Mouse (Mus musculus): Measurements from ENCODE around the gene Trmt10a. TPM values are rescaled to one million over a fixed set of nuclear protein-coding genes. Genes with fewer than 3 reads are reported as not detected.
A peak's percentile ranks its signal among the peaks of the same experiment; 100 is the strongest.
"Not testable (repeated sequence)": the region's sequence is repeated elsewhere in the genome, so short reads cannot be mapped to it uniquely, and the experiment has no call there.

The Trmt10a gene
- polyA plus RNA-seq, 1 experiment from 2014 or later, result 8.8 TPM

DNA sequence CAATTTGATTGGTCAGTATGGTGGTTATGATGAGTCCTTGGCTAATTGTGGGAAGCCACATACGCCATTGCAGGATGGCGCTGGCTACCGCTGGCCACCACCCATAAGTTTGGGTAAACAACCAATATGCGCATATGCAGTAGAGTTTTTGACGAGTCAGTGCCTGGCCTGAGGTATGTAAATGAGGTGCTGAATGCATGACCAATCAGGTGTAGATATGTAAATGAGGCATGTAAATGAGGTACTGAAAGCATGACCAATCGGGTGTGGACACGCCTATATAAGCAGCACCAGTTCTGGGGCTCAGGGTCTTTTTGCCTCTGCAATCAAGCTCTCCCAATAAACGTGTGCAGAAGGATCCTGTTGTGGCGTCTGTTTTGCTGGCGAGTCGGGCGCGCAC lies 5.1 kb upstream of the Trmt10a start:
- not testable (repeated sequence) for H3K4me2 ChIP-seq; H3K27ac ChIP-seq; H3K36me3 ChIP-seq; ATAC-seq; H3K4me3 ChIP-seq; H3K4me1 ChIP-seq; H3K9ac ChIP-seq; H3K9me3 ChIP-seq (replicated peaks); H3K27me3 ChIP-seq (replicated peaks)
- WGBS (ENCODE audit: insufficient replicate concordance), result 90% methylated on average over 13 of the region's 13 CpGs

DNA sequence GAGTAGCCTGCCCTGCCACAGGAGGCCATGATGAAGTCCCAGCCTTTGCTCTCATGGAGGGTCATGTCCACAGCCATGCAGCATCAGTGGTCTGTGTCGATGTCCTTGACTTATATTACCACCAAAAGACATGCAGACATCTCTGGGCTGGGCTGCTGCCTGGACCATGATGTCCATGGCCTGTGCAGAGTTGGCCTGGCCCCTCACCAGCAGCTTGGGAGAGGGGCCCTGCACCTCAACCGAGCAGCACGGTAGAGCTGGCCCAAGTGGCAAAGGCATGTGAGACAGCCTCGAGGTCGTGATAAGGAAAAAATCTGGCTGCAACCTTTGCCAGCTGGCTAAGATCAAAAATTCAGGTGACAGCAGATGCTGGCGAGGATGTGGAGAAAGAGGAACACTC lies 3.6 kb upstream of the Trmt10a start:
- Histone ChIP-seq H3K4me1 (peaks cover 4% of the 10 kb centered on the region), H3K4me2 (no peak overlapping the region), H3K27ac (no peak overlapping the region), H3K4me3 (no peak overlapping the region), H3K36me3 (no peaks in the 10 kb centered on the region), H3K9me3 (replicated peaks) (no peaks in the 10 kb centered on the region), H3K9ac (no peak overlapping the region), H3K27me3 (replicated peaks) (no peaks in the 10 kb centered on the region)
- ATAC-seq, result no peak
- WGBS (ENCODE audit: insufficient replicate concordance), result 66% methylated on average over 6 of the region's 6 CpGs

DNA sequence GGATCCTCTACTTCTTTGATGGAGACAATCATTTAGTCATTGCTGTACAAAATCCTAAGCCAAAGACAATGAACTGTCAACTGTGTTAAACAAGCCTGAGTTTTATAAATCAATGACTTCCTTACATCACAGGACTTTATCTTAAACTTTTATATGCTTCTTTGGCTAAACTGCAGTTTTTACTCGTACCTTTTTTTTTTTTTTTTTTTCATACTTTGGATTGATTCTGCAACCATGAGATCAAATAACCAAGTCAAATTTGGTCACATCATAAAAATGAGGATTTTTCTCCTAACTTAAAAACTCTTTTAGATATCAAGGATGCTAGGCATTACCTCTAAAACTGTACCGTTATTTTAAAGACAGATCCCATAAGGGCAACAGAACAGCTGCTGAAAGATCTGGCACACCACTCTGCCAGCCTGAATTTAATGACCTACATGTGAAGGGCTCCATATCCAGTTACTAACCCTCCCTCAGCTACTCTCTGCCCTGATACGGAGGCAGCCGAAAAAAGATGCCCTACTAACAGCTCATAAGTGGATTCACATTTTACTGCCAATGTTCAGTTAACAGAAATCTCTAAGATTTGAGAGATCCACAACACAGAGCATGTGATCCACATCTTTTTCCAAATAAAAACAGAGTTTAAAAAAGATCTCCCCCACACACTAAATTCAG lies 1.1 kb upstream of the Trmt10a start:
- 74% methylated on average over 4 of the region's 4 CpGs for WGBS (ENCODE audit: insufficient replicate concordance)

DNA sequence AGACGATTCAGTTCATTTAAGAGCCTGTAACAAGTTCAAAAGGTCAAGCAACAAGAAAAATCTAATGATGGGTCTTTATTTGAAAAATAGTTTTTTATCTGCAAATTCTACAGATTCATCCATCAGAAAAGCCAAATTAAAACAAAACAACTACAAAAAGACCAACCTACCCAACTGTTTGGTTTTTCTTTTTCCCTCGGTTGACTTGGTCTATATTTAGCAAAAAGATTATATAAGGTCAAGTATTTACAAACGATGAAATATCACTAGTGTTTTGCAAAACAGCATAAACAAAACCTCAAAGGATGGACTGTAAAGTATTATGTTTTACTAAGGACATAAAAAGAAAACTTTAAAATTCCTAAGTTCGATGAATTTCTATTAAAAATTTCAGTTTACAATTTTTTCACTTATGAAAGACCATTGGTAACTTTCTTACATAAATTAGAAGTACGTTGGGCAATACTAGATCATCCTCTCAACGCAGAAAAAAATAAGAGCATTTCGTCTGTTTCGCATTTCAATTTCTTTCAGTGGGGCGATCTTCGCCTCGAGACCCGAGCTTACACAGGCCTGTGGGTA lies 424 bp upstream of the Trmt10a start:
- Histone ChIP-seq H3K27me3 (replicated peaks) (no peaks in the 10 kb centered on the region), H3K9ac (peak overlapping the region; percentile 82), H3K4me1 (peaks cover 4% of the 10 kb centered on the region), H3K9me3 (replicated peaks) (no peaks in the 10 kb centered on the region), H3K27ac (peak overlapping the region; percentile 98), H3K36me3 (0 out of 2 replicates have a peak, but pooled peaks cover 5% of the 10 kb centered on the region), H3K4me3 (peak overlapping the region; percentile 77), H3K4me2 (peak overlapping the region; percentile 83)
- no peak for ATAC-seq
- 6% methylated on average over 12 of the region's 12 CpGs for WGBS (ENCODE audit: insufficient replicate concordance)

More for the DNA sequence above, 1.1 kb upstream of the Trmt10a start:
- ATAC-seq, result no peak
- Histone ChIP-seq H3K4me1 (peaks cover 4% of the 10 kb centered on the region), H3K4me2 (peak overlapping the region; percentile 83), H3K4me3 (peak overlapping the region; percentile 37), H3K27me3 (replicated peaks) (no peaks in the 10 kb centered on the region), H3K27ac (peak overlapping the region; percentile 54; the same call in 1 of the 2 replicates), H3K36me3 (no peaks in the 10 kb centered on the region), H3K9me3 (replicated peaks) (no peaks in the 10 kb centered on the region), H3K9ac (peak overlapping the region; percentile 82)

DNA sequence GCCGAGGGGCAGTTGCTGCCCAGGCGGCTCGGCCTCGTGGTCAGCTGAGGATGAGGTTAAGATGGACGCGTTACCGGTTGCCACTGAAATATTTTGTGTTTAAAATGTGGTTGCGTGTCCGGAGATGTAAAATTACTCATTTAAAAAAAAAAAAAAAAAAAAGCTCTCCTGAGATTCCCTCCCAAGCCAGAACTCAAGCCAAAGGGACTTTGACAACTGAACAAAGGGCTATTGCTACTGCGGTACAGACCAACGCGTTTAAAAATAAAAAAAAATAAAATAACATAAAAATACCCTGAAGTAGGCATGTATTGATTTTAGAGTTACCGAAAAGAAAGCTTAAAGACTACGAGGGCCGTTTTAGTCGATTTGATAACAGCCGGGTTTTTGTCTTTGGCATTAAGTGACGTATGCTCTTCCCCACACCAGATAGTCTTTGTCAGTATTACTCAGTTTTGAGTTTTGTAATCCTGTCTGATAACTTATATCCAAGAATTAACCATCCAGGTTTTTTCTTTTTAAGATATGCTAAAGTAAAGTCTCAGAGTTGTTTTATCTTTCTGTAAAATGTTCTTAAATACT lies 903 bp downstream of the Trmt10a start:
- peak overlapping the region; percentile 98 for H3K27ac ChIP-seq
- no peaks in the 10 kb centered on the region for H3K27me3 ChIP-seq (replicated peaks)
- peaks cover 12% of the 10 kb centered on the region for H3K36me3 ChIP-seq
- peak overlapping the region; percentile 82 for H3K9ac ChIP-seq
- H3K4me1 ChIP-seq, result peaks cover 4% of the 10 kb centered on the region
- no peaks in the 10 kb centered on the region for H3K9me3 ChIP-seq (replicated peaks)
- peak overlapping the region; percentile 77 for H3K4me3 ChIP-seq
- no peak for ATAC-seq
- under 1% methylated on average over 18 of the region's 18 CpGs for WGBS (ENCODE audit: insufficient replicate concordance)
- peak overlapping the region; percentile 83 for H3K4me2 ChIP-seq

DNA sequence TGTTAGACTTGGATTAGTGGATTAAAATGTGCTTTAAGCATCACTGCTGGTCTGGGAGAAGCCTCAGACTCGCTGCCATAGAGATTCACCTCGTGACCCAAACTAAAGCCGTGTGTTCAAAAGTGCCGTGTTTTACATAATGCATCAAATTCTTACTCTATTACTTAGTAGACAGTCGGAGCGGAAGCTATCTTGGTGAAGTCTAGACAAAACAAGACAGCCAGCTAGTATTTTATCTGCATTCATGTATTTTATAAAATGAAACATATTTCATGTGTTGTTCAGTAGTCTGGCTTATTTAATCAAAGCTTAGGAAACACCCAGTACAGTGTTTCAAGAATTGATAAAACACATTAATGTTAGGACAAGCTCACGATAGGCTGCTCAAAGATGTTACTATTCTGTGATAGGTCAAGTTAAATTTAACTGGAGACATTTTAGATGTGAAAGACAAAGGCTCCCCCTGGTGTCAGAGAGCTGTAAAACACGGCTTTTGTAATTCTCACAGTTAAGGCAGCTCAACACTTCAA lies 1.5 kb downstream of the Trmt10a start, which contains the start of gene Mttp:
Mttp (minus strand) TSS at position 327 of the 530 bp plus-strand sequence.
- no peaks in the 10 kb centered on the region for H3K27me3 ChIP-seq (replicated peaks)
- peak within 1 kb of the TSS; percentile 82 for H3K9ac ChIP-seq
- peak within 1 kb of the TSS; percentile 98 for H3K27ac ChIP-seq
- H3K36me3 ChIP-seq, result peaks cover 18% of the 10 kb centered on the region
- WGBS (ENCODE audit: insufficient replicate concordance), result 2% methylated on average over 8 of the region's 8 CpGs
- peak within 1 kb of the TSS; percentile 83 for H3K4me2 ChIP-seq
- no peaks in the 10 kb centered on the region for H3K9me3 ChIP-seq (replicated peaks)
- peaks cover 4% of the 10 kb centered on the region for H3K4me1 ChIP-seq
- peak; percentile 47 for ATAC-seq
- H3K4me3 ChIP-seq, result peak within 1 kb of the TSS; percentile 77

DNA sequence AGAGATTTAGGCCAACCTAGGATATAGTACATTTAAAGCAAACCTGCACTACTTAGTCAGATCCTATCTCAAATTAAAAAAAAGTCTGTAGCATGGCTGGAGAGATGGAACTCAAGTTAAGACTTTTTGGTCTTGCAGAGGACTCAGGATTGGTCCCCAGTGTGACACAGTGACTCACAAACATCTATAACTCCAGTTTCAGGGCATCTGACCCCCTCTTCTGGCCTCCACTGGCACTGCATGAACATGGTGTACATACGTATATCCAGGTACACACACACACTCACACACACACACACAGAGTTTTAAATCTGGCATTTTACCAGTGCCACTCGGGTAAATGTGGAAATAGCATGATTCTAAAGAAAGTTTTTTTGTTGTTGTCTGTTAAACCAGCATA lies 5.6 kb downstream of the Trmt10a start:
- no peak overlapping the region for H3K27ac ChIP-seq
- no peak for ATAC-seq
- H3K4me1 ChIP-seq, result no peaks in the 10 kb centered on the region
- H3K4me2 ChIP-seq, result no peak overlapping the region
- H3K9ac ChIP-seq, result no peak overlapping the region
- no peaks in the 10 kb centered on the region for H3K9me3 ChIP-seq (replicated peaks)
- no peaks in the 10 kb centered on the region for H3K27me3 ChIP-seq (replicated peaks)
- H3K36me3 ChIP-seq, result peaks cover 48% of the 10 kb centered on the region
- WGBS (ENCODE audit: insufficient replicate concordance), result 87% methylated on average over 2 of the region's 2 CpGs
- no peak overlapping the region for H3K4me3 ChIP-seq

DNA sequence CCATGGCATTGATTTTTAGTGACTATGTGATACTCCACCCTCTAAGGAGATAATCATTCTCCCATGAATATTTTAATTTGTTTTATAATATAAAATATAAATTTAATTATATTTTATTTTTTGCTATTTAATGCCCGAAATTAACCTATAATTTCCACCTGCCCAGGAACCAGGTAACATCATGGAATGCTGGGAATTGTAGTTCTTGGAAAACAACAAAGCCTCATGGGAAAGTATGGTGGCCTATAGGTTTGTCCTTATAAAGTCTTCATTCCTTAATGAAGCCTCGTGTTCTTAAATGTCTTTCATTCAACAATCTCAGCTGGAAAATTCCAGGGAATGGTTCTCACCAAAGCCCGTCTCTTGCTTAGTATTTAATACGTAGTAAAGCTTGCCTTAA lies 11.8 kb downstream of the Trmt10a start:
- Histone ChIP-seq H3K27ac (no peak overlapping the region), H3K9ac (no peak overlapping the region), H3K27me3 (replicated peaks) (no peaks in the 10 kb centered on the region), H3K4me2 (no peak overlapping the region), H3K4me1 (no peaks in the 10 kb centered on the region), H3K9me3 (replicated peaks) (no peaks in the 10 kb centered on the region), H3K4me3 (no peak overlapping the region), H3K36me3 (peaks cover 55% of the 10 kb centered on the region)
- WGBS (ENCODE audit: insufficient replicate concordance), result 74% methylated on average over 4 of the region's 4 CpGs
- no peak for ATAC-seq

DNA sequence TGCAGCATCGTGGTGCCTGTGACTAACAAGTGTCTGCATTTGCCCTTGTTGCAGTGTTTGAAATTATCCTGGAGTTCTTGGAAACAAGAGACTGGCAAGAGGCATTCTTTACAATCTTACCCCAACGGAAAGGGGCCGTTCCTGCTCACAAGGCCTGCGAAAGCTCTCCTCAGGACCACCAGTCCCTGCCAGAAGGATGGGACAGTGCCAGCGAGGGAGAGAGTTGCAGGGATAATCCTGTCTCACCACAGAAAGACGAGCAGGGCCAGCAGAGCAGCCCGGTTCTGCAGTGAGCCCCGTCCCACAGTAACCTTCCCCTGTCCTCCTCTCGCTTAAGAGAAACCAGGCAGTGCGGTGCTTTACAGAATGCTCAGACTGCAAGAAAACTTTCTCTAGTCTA lies 13.4 kb downstream of the Trmt10a start:
- Histone ChIP-seq H3K4me1 (no peaks in the 10 kb centered on the region), H3K36me3 (peaks cover 44% of the 10 kb centered on the region), H3K4me2 (no peak overlapping the region), H3K4me3 (no peak overlapping the region), H3K27ac (no peak overlapping the region), H3K9me3 (replicated peaks) (no peaks in the 10 kb centered on the region), H3K9ac (no peak overlapping the region), H3K27me3 (replicated peaks) (no peaks in the 10 kb centered on the region)
- ATAC-seq, result no peak
- WGBS (ENCODE audit: insufficient replicate concordance), result 74% methylated on average over 10 of the region's 10 CpGs

DNA sequence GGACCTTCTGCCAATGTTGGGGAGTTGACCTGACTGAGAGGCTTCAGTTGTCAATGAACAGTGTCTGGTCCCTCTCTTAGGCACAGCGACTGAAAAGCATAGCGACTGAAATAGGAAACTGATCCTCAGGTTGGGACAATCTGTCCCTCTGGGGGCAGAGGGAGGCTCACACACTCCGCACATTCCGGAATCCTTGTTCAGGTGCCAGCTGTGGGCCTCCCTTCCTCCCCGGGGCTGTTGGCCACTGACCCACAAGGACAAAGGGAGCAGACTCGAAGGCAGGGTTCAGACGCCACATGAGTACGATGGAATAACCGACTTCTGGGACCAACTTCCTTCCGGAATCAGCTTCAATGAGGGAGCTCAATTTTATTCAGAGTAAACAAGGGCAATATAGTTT lies 18.4 kb downstream of the Trmt10a start:
- H3K4me2 ChIP-seq, result no peak overlapping the region
- 75% methylated on average over 10 of the region's 10 CpGs for WGBS (ENCODE audit: insufficient replicate concordance)
- peaks cover 8% of the 10 kb centered on the region; the same call in 1 of the 2 replicates for H3K36me3 ChIP-seq
- H3K9me3 ChIP-seq (replicated peaks), result no peaks in the 10 kb centered on the region
- H3K27ac ChIP-seq, result no peak overlapping the region
- H3K9ac ChIP-seq, result no peak overlapping the region
- ATAC-seq, result no peak
- H3K4me3 ChIP-seq, result no peak overlapping the region
- H3K4me1 ChIP-seq, result no peaks in the 10 kb centered on the region
- no peaks in the 10 kb centered on the region for H3K27me3 ChIP-seq (replicated peaks)

DNA sequence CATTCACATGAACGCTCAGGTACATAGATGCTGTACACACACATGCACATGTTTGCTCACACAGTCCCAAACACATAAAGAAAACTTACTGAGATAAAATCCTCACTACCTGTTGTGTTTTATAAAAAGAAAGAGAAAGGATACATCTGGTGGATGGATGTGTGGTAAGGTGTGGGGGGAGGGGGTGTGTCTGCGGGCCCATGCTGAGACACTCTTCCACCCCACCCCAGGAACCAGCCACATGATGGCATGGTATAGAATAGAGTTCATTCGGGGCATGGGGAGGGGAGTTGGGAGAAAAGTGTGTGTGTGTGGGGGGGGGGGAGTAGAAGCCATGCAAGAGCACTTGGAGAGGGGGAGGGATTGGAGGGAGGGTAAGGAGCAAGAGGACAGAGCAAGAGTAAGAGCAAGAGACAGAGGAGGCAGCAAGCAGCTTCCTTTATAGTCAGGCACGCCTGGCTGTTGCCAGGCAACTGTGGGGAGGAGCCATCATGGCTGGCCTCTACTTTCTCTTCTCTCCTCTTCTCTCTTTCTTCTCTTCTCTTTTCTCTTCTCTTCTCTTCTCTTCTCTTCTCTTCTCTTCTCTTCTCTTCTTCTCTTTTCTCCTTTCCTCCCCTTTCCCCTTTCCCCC lies 19.4 kb downstream of the Trmt10a start:
- no peaks in the 10 kb centered on the region for H3K4me1 ChIP-seq
- no peak for ATAC-seq
- H3K4me2 ChIP-seq, result no peak overlapping the region
- no peak overlapping the region for H3K27ac ChIP-seq
- no peaks in the 10 kb centered on the region for H3K27me3 ChIP-seq (replicated peaks)
- H3K9ac ChIP-seq, result no peak overlapping the region
- WGBS (ENCODE audit: insufficient replicate concordance), result 43% methylated on average over 4 of the region's 4 CpGs
- H3K4me3 ChIP-seq, result no peak overlapping the region
- 0 out of 2 replicates have a peak, but pooled peaks cover 2% of the 10 kb centered on the region for H3K36me3 ChIP-seq
- no peaks in the 10 kb centered on the region for H3K9me3 ChIP-seq (replicated peaks)

DNA sequence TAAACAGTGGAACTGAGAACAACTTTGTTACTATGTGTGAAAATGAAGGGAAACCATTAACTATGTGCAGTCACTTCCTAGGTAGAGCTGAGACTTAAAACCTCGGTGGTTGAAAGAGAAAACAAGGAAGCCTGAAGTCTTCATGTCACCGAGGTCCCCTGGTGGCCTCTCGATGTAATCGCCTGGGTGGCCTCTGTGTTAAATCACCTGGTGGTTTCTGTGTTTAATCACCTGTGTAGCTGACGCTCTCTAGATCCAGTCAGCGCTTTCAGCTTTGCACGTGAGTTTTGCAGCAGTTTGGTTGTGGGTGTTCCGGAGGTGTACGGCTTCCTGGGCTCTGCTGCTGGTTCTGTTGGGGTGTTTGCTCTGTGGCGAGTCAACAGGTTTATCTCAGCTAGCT lies 30.0 kb downstream of the Trmt10a start:
- no peak for ATAC-seq
- H3K4me2 ChIP-seq, result no peak overlapping the region
- H3K4me1 ChIP-seq, result no peaks in the 10 kb centered on the region
- H3K9ac ChIP-seq, result no peak overlapping the region
- no peaks in the 10 kb centered on the region for H3K36me3 ChIP-seq
- no peak overlapping the region for H3K27ac ChIP-seq
- no peaks in the 10 kb centered on the region for H3K27me3 ChIP-seq (replicated peaks)
- no peak overlapping the region for H3K4me3 ChIP-seq
- WGBS (ENCODE audit: insufficient replicate concordance), result 67% methylated on average over 10 of the region's 10 CpGs
- H3K9me3 ChIP-seq (replicated peaks), result no peaks in the 10 kb centered on the region

All from liver, embryonic 12.5 days (tissue).